Mouse (Mus musculus) liver, adult 2 months (tissue): ENCODE measurements around the gene Hist1h2br. TPM values are rescaled to one million over a fixed set of nuclear protein-coding genes. Genes with fewer than 3 reads are reported as not detected.
A peak's percentile ranks its signal among the peaks of the same experiment; 100 is the strongest.
"Not testable (repeated sequence)": the region's sequence is repeated elsewhere in the genome, so short reads cannot be mapped to it uniquely, and the experiment has no call there.

Experiments
- DNase-seq: peaks from one replicate; pipeline ENCODE4 v3.0.0-alpha.2; 2011; ENCODE audit warnings: low read depth, low spot score; ENCODE audit errors: extremely low read depth
- H3K27ac ChIP-seq: fragments of 200-500 bp; replicated peaks from 2 replicates; pipeline ENCODE4 v1.5.1; 2012; ENCODE audit warnings: low read depth, mild to moderate bottlenecking, control low read depth, inconsistent platforms, low read length; ENCODE audit not compliant: insufficient read depth
- H3K27me3 ChIP-seq: fragments of 200-500 bp; 2 replicates; pipeline ENCODE4 v1.6.1; 2012; ENCODE audit warnings: mild to moderate bottlenecking, moderate library complexity, low read length, inconsistent platforms; ENCODE audit not compliant: control insufficient read depth, insufficient read depth
- H3K36me3 ChIP-seq: fragments of 200-500 bp; 2 replicates; pipeline ENCODE4 v1.6.1; 2012; ENCODE audit warnings: low read length, inconsistent platforms; ENCODE audit not compliant: control insufficient read depth, insufficient read depth
- H3K4me1 ChIP-seq: fragments of 200-500 bp; 2 replicates; pipeline ENCODE4 v1.6.1; 2011; ENCODE audit warnings: low read length; ENCODE audit not compliant: control insufficient read depth, insufficient read depth
- H3K4me3 ChIP-seq: fragments of 200-500 bp; 2 replicates; pipeline ENCODE4 v1.5.1; 2011; ENCODE audit warnings: low read depth, mild to moderate bottlenecking, control low read depth, low read length, moderate library complexity; ENCODE audit not compliant: insufficient read depth
- H3K79me2 ChIP-seq: fragments of 200-500 bp; 2 replicates; pipeline ENCODE4 v1.6.1; 2012; ENCODE audit warnings: inconsistent platforms, mild to moderate bottlenecking, low read length, moderate library complexity; ENCODE audit not compliant: control insufficient read depth, insufficient read depth
- H3K9ac ChIP-seq: fragments of 200-500 bp; 2 replicates; pipeline ENCODE4 v1.6.1; 2012; ENCODE audit warnings: low read depth, mild to moderate bottlenecking, control low read depth, inconsistent platforms, low read length
- CTCF ChIP-seq: fragments of 200-500 bp; IDR thresholded peaks from 2 replicates; pipeline ENCODE4 v1.5.1; 2011; ENCODE audit warnings: low read depth, low read length, control low read depth
- POLR2A ChIP-seq: fragments of 200-500 bp; IDR thresholded peaks from 2 replicates; pipeline ENCODE4 v1.6.1; 2011; ENCODE audit warnings: low read length, control low read depth; ENCODE audit not compliant: insufficient read depth; ENCODE audit errors: extremely low read depth
- WGBS: fragments of 180-500 bp; shearing (Covaris S2); methylation state at CpG from one replicate; pipeline ENCODE4 v1.1.7; 2018; 5-methylcytosine and 5-hydroxymethylcytosine counted together
- polyA plus RNA-seq: library from polyadenylated mRNA; depleted of rRNA; stranded (reverse); fragments of >200 nt; gene quantifications from 2 replicates; pipeline ENCODE4 v1.2.3, GENCODE M21; 2012
- total RNA-seq: library from RNA; depleted of rRNA; stranded (reverse); fragments of >200 nt; gene quantifications from 2 replicates; pipeline ENCODE4 v1.2.3, GENCODE M21; 2014

Gene Hist1h2br
- total and polyA plus RNA-seq, 2 experiments = 0.65 to 1.0 TPM

GRCm38 (mm10) chr13:21789925-21790324 is 43.6 kb upstream of the Hist1h2br start:
- no peaks in the 10 kb centered on the region for H3K36me3 ChIP-seq
- WGBS = 78% methylated on average over 6 of the region's 6 CpGs
- H3K79me2 ChIP-seq = no peaks in the 10 kb centered on the region
- no peak overlapping the region for H3K4me3 ChIP-seq
- H3K4me1 ChIP-seq = peaks cover 2% of the 10 kb centered on the region; the same call in 1 of the 2 replicates
- DNase-seq = no peak
- H3K27me3 ChIP-seq = no peaks in the 10 kb centered on the region; the same call in 1 of the 2 replicates
- no peak for TF ChIP-seq CTCF
- no peak for TF ChIP-seq POLR2A
- no peak overlapping the region for H3K27ac ChIP-seq
- H3K9ac ChIP-seq = no peak overlapping the region

GRCm38 (mm10) chr13:21790601-21791283 is 42.8 kb upstream of the Hist1h2br start:
- no peak for DNase-seq
- Histone ChIP-seq H3K36me3 (no peaks in the 10 kb centered on the region), H3K4me3 (no peak overlapping the region), H3K4me1 (peaks cover 2% of the 10 kb centered on the region; the same call in 1 of the 2 replicates), H3K9ac (no peak overlapping the region), H3K27ac (no peak overlapping the region), H3K27me3 (no peaks in the 10 kb centered on the region; the same call in 1 of the 2 replicates), H3K79me2 (no peaks in the 10 kb centered on the region)
- TF ChIP-seq CTCF = no peak
- WGBS = 25% methylated on average over 18 of the region's 18 CpGs

GRCm38 (mm10) chr13:21795584-21795983 is 38.0 kb upstream of the Hist1h2br start:
- TF ChIP-seq CTCF (no peak), POLR2A (no peak)
- Histone ChIP-seq H3K27ac (no peak overlapping the region), H3K27me3 (no peaks in the 10 kb centered on the region), H3K36me3 (no peaks in the 10 kb centered on the region), H3K9ac (no peak overlapping the region), H3K79me2 (no peaks in the 10 kb centered on the region), H3K4me1 (no peaks in the 10 kb centered on the region), H3K4me3 (no peak overlapping the region)
- WGBS = 93% methylated on average over 7 of the region's 7 CpGs
- DNase-seq = no peak

GRCm38 (mm10) chr13:21797163-21797562 is 36.4 kb upstream of the Hist1h2br start:
- H3K36me3 ChIP-seq, H3K27me3 ChIP-seq, H3K4me3 ChIP-seq, H3K4me1 ChIP-seq, H3K79me2 ChIP-seq, H3K27ac ChIP-seq, DNase-seq, H3K9ac ChIP-seq: not testable (repeated sequence)

GRCm38 (mm10) chr13:21803058-21803457 is 30.5 kb upstream of the Hist1h2br start:
- not testable (repeated sequence) for H3K79me2 ChIP-seq, H3K36me3 ChIP-seq, H3K27ac ChIP-seq, H3K9ac ChIP-seq, H3K4me3 ChIP-seq, H3K27me3 ChIP-seq, H3K4me1 ChIP-seq, DNase-seq
- WGBS = no CpG with 5 or more reads among the region's 4 CpGs

GRCm38 (mm10) chr13:21810073-21810472 is 23.5 kb upstream of the Hist1h2br start, which contains the start of the genes Hist1h2bq and Hist1h2ao:
Gene Hist1h2bq (minus strand): TSS chr13:21810197.
Gene Hist1h2ao (plus strand): TSS chr13:21810465.
- not testable (repeated sequence) for DNase-seq, H3K36me3 ChIP-seq, H3K27ac ChIP-seq, H3K4me1 ChIP-seq, H3K4me3 ChIP-seq, H3K27me3 ChIP-seq, H3K79me2 ChIP-seq, H3K9ac ChIP-seq
- no CpG with 5 or more reads among the region's 23 CpGs for WGBS

- H3K9ac ChIP-seq, H3K79me2 ChIP-seq, H3K36me3 ChIP-seq, H3K4me1 ChIP-seq, H3K4me3 ChIP-seq, H3K27ac ChIP-seq, H3K27me3 ChIP-seq, DNase-seq: not testable (repeated sequence)
- no CpG with 5 or more reads among the region's 8 CpGs for WGBS
Measured at GRCm38 (mm10) chr13:21811074-21811473, 22.5 kb upstream of the Hist1h2br start.

- WGBS = no CpG with 5 or more reads among the region's 24 CpGs
- H3K36me3 ChIP-seq, H3K79me2 ChIP-seq, H3K27ac ChIP-seq, H3K9ac ChIP-seq, DNase-seq, H3K4me1 ChIP-seq, H3K27me3 ChIP-seq: not testable (repeated sequence)
- H3K4me3 ChIP-seq = peak within 1 kb of the TSS; percentile 30; the same call in 1 of the 2 replicates
Measured at GRCm38 (mm10) chr13:21811539-21811938, 22.0 kb upstream of the Hist1h2br start, which contains the start of gene Hist1h4m. Gene Hist1h4m (plus strand): TSS chr13:21811746.

GRCm38 (mm10) chr13:21812092-21812491 is 21.5 kb upstream of the Hist1h2br start:
- peak overlapping the region; percentile 30; the same call in 1 of the 2 replicates for H3K4me3 ChIP-seq

More at GRCm38 (mm10) chr13:21812092-21812491, 21.5 kb upstream of the Hist1h2br start:
- H3K36me3 ChIP-seq, DNase-seq, H3K9ac ChIP-seq, H3K27me3 ChIP-seq, H3K79me2 ChIP-seq, H3K4me1 ChIP-seq, H3K27ac ChIP-seq: not testable (repeated sequence)
- under 1% methylated on average over 14 of the region's 14 CpGs for WGBS
